Mouse (Mus musculus) embryonic facial prominence, embryonic 14.5 days (tissue): ENCODE measurements at regions not wholly inside any gene's neighbourhood (a gene's known extent, or its start where the extent isn't known, plus 50 kb on each side); places are given as distances from the start of the nearest gene placed in this dataset.

Source experiments
- ATAC-seq: fragments of 200-750 bp; cut with Nextera tagmentation; 2 replicates; pipeline ENCODE4 v1.8.0; 2017; ENCODE audit warnings: low read depth, moderate number of reproducible peaks, moderate TSS enrichment
- DNase-seq: peaks from one replicate; pipeline ENCODE4 v3.0.0-alpha.2; 2015; ENCODE audit warnings: low spot score
- H3K27ac ChIP-seq: fragments of 300-500 bp; sonication (generic); replicated peaks from 2 replicates; pipeline ENCODE4 v1.5.1; 2014; ENCODE audit warnings: low read depth, mild to moderate bottlenecking, low read length, moderate library complexity
- H3K27me3 ChIP-seq: fragments of 300-500 bp; sonication (generic); replicated peaks from 2 replicates; pipeline ENCODE4 v1.6.1; 2014; ENCODE audit warnings: low read length; ENCODE audit not compliant: control insufficient read depth, insufficient read depth
- H3K36me3 ChIP-seq: fragments of 300-500 bp; sonication (generic); 2 replicates; pipeline ENCODE4 v1.6.1; 2014; ENCODE audit warnings: low read length, mixed read lengths; ENCODE audit not compliant: control insufficient read depth, insufficient read depth
- H3K4me1 ChIP-seq: fragments of 300-500 bp; sonication (generic); 2 replicates; pipeline ENCODE4 v1.6.1; 2014; ENCODE audit warnings: antibody characterized with exemption, low read length; ENCODE audit not compliant: control insufficient read depth, insufficient read depth
- H3K4me2 ChIP-seq: fragments of 300-500 bp; sonication (generic); 2 replicates; pipeline ENCODE4 v1.6.1; 2014; ENCODE audit warnings: low read depth, mild to moderate bottlenecking, low read length, moderate library complexity, mixed read lengths
- H3K4me3 ChIP-seq: fragments of 300-500 bp; sonication (generic); 2 replicates; pipeline ENCODE4 v1.5.1; 2014; ENCODE audit warnings: low read depth, mild to moderate bottlenecking, low read length
- H3K9ac ChIP-seq: fragments of 300-500 bp; sonication (generic); 2 replicates; pipeline ENCODE4 v1.6.1; 2014; ENCODE audit warnings: low read depth, mild to moderate bottlenecking, low read length, moderate library complexity, mixed read lengths
- H3K9me3 ChIP-seq: fragments of 300-500 bp; sonication (generic); 2 replicates; pipeline ENCODE4 v1.6.1; 2016; ENCODE audit warnings: low read length; ENCODE audit not compliant: control insufficient read depth
- WGBS: fragments of 180-500 bp; shearing (Covaris S2); extraction: QIAGEN DNeasy Blood & Tissue Kit; methylation state at CpG from one replicate; pipeline ENCODE4 v1.1.7; 2014; 5-methylcytosine and 5-hydroxymethylcytosine counted together

GRCm38 (mm10) chr1:57032407-57032806 is 54.0 kb upstream of the Satb2 start:
- H3K27ac ChIP-seq: no peak overlapping the region
- no peak for DNase-seq
- no peaks in the 10 kb centered on the region for H3K27me3 ChIP-seq
- H3K4me1 ChIP-seq: no peaks in the 10 kb centered on the region
- 67% methylated on average over 2 of the region's 2 CpGs for WGBS
- no peak overlapping the region for H3K4me3 ChIP-seq
- no peak overlapping the region for H3K4me2 ChIP-seq
- ATAC-seq: no peak
- no peak overlapping the region for H3K9ac ChIP-seq
- H3K36me3 ChIP-seq: no peaks in the 10 kb centered on the region
- no peaks in the 10 kb centered on the region for H3K9me3 ChIP-seq

GRCm38 (mm10) chr1:57033244-57033643 is 54.8 kb upstream of the Satb2 start:
- WGBS: 86% methylated on average over 2 of the region's 2 CpGs
- DNase-seq: no peak
- no peaks in the 10 kb centered on the region for H3K9me3 ChIP-seq

GRCm38 (mm10) chr1:57034411-57034810 is 56.0 kb upstream of the Satb2 start:
- Histone ChIP-seq H3K4me2 (no peak overlapping the region), H3K27ac (no peak overlapping the region), H3K4me1 (no peaks in the 10 kb centered on the region), H3K36me3 (no peaks in the 10 kb centered on the region), H3K4me3 (no peak overlapping the region), H3K9ac (no peak overlapping the region), H3K27me3 (no peaks in the 10 kb centered on the region), H3K9me3 (no peaks in the 10 kb centered on the region)
- DNase-seq: no peak
- WGBS: 78% methylated on average over 6 of the region's 6 CpGs
- no peak for ATAC-seq

More at GRCm38 (mm10) chr1:57033244-57033643, 54.8 kb upstream of the Satb2 start:
- Histone ChIP-seq H3K4me3 (no peak overlapping the region), H3K9ac (no peak overlapping the region), H3K36me3 (no peaks in the 10 kb centered on the region), H3K27me3 (no peaks in the 10 kb centered on the region), H3K27ac (no peak overlapping the region), H3K4me1 (no peaks in the 10 kb centered on the region), H3K4me2 (no peak overlapping the region)
- no peak for ATAC-seq

GRCm38 (mm10) chr1:57036382-57036781 is 57.9 kb upstream of the Satb2 start:
- Histone ChIP-seq H3K27me3 (no peaks in the 10 kb centered on the region), H3K36me3 (no peaks in the 10 kb centered on the region), H3K4me3 (no peak overlapping the region), H3K4me1 (peaks cover 7% of the 10 kb centered on the region), H3K9me3 (no peaks in the 10 kb centered on the region), H3K27ac (no peak overlapping the region), H3K4me2 (no peak overlapping the region), H3K9ac (no peak overlapping the region)
- no peak for ATAC-seq
- WGBS: 67% methylated on average over 3 of the region's 3 CpGs
- DNase-seq: no peak

GRCm38 (mm10) chr1:57040201-57040600 is 61.8 kb upstream of the Satb2 start:
- ATAC-seq (no peak), DNase-seq (peak; percentile 75)
- H3K4me1 ChIP-seq: peaks cover 7% of the 10 kb centered on the region
- no peaks in the 10 kb centered on the region for H3K36me3 ChIP-seq
- no peak overlapping the region for H3K4me3 ChIP-seq
- H3K9ac ChIP-seq: no peak overlapping the region
- WGBS: 34% methylated on average over 8 of the region's 8 CpGs
- no peaks in the 10 kb centered on the region for H3K27me3 ChIP-seq
- H3K9me3 ChIP-seq: no peaks in the 10 kb centered on the region
- H3K27ac ChIP-seq: no peak overlapping the region
- H3K4me2 ChIP-seq: no peak overlapping the region

DNA sequence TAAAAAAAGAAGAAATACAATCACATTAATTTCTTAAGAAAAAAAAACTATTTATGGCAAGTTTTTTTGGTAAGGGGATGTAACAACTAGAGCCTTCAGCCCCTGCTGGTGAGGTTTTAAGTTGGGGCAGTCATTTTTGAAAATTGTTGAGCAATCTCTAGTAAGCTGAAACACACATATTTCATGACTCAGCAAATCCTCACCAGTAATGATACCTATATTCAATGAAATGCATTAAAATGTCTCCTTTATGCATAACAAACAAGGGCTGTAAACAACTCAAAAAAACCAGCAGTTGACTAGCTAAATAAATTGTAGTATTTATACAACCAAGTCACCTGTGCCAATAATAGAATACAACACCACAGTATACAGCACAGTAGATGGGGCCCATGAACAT is 63.1 kb upstream of the Satb2 start:
- Histone ChIP-seq H3K9ac (no peak overlapping the region), H3K4me2 (no peak overlapping the region), H3K4me1 (peaks cover 7% of the 10 kb centered on the region), H3K36me3 (no peaks in the 10 kb centered on the region), H3K4me3 (no peak overlapping the region), H3K27me3 (no peaks in the 10 kb centered on the region), H3K9me3 (no peaks in the 10 kb centered on the region), H3K27ac (no peak overlapping the region)
- ATAC-seq: no peak
- no peak for DNase-seq

- H3K4me1 ChIP-seq: no peaks in the 10 kb centered on the region
- DNase-seq (no peak), ATAC-seq (no peak)
- no peak overlapping the region for H3K9ac ChIP-seq
- no peaks in the 10 kb centered on the region for H3K27me3 ChIP-seq
- H3K36me3 ChIP-seq: no peaks in the 10 kb centered on the region
- no peak overlapping the region for H3K27ac ChIP-seq
- no peaks in the 10 kb centered on the region for H3K9me3 ChIP-seq
- no peak overlapping the region for H3K4me3 ChIP-seq
- H3K4me2 ChIP-seq: no peak overlapping the region
- WGBS: 78% methylated on average over 4 of the region's 4 CpGs
Observed at GRCm38 (mm10) chr1:57053836-57054235, 75.4 kb upstream of the Satb2 start.

DNA sequence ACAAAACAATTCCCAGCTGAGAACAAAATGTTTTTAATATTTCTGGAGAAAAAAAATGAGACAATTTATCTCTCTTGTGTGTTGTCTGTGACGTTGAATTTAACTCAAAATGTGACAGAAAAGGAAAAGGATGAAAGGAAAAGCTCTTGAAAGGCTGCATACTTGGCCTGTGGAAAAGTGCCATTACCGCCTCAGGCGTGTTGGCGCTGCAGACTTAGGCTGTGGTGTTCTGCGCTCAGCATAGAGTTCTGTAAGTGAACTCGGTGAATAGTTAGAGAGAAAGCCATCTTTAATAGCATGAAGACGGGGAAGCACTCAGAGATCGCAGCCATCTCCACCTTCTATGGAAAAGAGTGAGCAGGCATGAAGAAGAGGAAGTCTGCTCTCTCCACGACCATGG is 77.5 kb upstream of the Satb2 start:
- H3K27ac ChIP-seq: no peak overlapping the region
- no peak overlapping the region for H3K4me2 ChIP-seq
- no peaks in the 10 kb centered on the region for H3K36me3 ChIP-seq
- no peaks in the 10 kb centered on the region for H3K9me3 ChIP-seq
- 74% methylated on average over 9 of the region's 9 CpGs for WGBS
- ATAC-seq (no peak), DNase-seq (no peak)
- no peak overlapping the region for H3K4me3 ChIP-seq
- H3K9ac ChIP-seq: no peak overlapping the region
- H3K27me3 ChIP-seq: no peaks in the 10 kb centered on the region
- no peaks in the 10 kb centered on the region for H3K4me1 ChIP-seq

DNA sequence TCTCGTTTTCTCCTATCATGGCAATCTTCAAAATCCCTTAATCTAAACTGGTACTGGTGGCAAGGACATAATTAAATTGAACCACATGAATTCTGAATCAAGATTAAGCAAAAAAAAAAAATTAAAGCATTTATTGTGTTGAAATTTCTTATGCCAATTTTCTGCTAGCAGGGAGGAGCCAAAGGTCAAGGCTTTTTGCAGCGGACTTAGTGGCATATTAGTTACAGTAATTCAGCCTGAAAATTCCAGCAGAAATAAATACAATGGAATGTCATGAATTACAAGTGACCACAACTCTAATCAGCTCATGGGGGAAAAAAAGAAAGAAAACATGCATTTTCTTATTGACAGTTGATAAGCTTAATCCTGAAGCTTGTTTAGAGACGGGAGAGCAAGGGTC is 80.8 kb upstream of the Satb2 start:
- no peaks in the 10 kb centered on the region for H3K27me3 ChIP-seq
- DNase-seq (no peak), ATAC-seq (no peak)
- H3K27ac ChIP-seq: no peak overlapping the region
- no peak overlapping the region for H3K4me3 ChIP-seq
- no peaks in the 10 kb centered on the region for H3K9me3 ChIP-seq
- no peaks in the 10 kb centered on the region for H3K4me1 ChIP-seq
- H3K4me2 ChIP-seq: no peak overlapping the region
- 45% methylated on average over 3 of the region's 3 CpGs for WGBS
- H3K36me3 ChIP-seq: no peaks in the 10 kb centered on the region
- no peak overlapping the region for H3K9ac ChIP-seq
